Mouse (Mus musculus) testis, adult 2 months (tissue): ENCODE results near the gene Pilrb2.

Source experiments
- CTCF ChIP-seq: fragments of 200-500 bp; IDR thresholded peaks from 2 replicates; pipeline ENCODE4 v1.5.1; 2012; ENCODE audit warnings: low read depth, mild to moderate bottlenecking, inconsistent platforms, low read length, moderate library complexity; ENCODE audit not compliant: control insufficient read depth, insufficient read depth, insufficient replicate concordance
- POLR2A ChIP-seq: fragments of 200-500 bp; IDR thresholded peaks from 2 replicates; pipeline ENCODE4 v1.6.1; 2012; ENCODE audit warnings: low read depth, mild to moderate bottlenecking, inconsistent platforms, low read length, moderate library complexity; ENCODE audit not compliant: control insufficient read depth

- TF ChIP-seq CTCF (no peak), POLR2A (no peak)
Measured at GRCm38 (mm10) chr5:137833500-137833899, 38.1 kb downstream of the Pilrb2 start.
